Mouse (Mus musculus): ENCODE measurements around the gene Tnrc6b. TPM values are rescaled to one million over a fixed set of nuclear protein-coding genes. Genes with fewer than 3 reads are reported as not detected.
A peak's percentile ranks its signal among the peaks of the same experiment; 100 is the strongest.

Gene Tnrc6b
- polyA plus RNA-seq, 1 experiment from 2014 or later = 41.6 TPM

GRCm38 (mm10) chr15:80681466-80681881 lies 29.6 kb upstream of the Tnrc6b start:
- Histone ChIP-seq H3K4me2 (ENCODE audit: low read length) (no peak overlapping the region), H3K9me3 (ENCODE audit: control insufficient read depth, low read length) (no peaks in the 10 kb centered on the region), H3K9ac (replicated peaks; ENCODE audit: low read depth, low read length) (no peak overlapping the region), H3K27ac (ENCODE audit: low read length) (no peak overlapping the region), H3K27me3 (replicated peaks; ENCODE audit: control insufficient read depth, insufficient read depth, low read length) (no peaks in the 10 kb centered on the region), H3K4me3 (replicated peaks; ENCODE audit: low read length) (no peak overlapping the region), H3K4me1 (replicated peaks; ENCODE audit: control insufficient read depth, insufficient read depth, low read length) (peaks cover 26% of the 10 kb centered on the region), H3K36me3 (ENCODE audit: control insufficient read depth, insufficient read depth) (no peaks in the 10 kb centered on the region)
- WGBS = 50% methylated on average over 4 of the region's 4 CpGs
- no peak for ATAC-seq

DNA sequence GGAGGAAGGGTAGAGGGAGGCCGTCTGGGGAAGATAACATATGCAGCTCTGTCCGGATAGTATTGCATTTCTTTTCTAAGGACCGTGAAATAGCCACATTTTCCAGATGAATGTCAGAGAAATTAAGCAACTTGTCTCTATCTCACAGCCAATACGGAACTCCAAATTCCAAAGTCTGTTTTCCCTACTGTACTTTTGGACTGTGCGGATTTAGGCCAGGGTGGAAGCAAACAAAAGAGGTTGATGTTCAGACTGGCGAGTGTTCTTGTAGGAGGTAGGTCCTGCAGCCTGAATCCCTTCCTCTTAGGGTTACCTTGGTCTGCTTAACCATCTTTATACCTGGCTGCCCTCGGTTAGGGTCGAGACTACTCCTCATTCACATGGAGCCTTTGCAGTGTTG lies 28.8 kb upstream of the Tnrc6b start:
- H3K4me3 ChIP-seq (replicated peaks; ENCODE audit: low read length) = no peak overlapping the region
- ATAC-seq = no peak
- H3K4me1 ChIP-seq (replicated peaks; ENCODE audit: control insufficient read depth, insufficient read depth, low read length) = peaks cover 26% of the 10 kb centered on the region
- no peak overlapping the region for H3K9ac ChIP-seq (replicated peaks; ENCODE audit: low read depth, low read length)
- H3K27ac ChIP-seq (ENCODE audit: low read length) = no peak overlapping the region
- no peak overlapping the region for H3K4me2 ChIP-seq (ENCODE audit: low read length)
- no peaks in the 10 kb centered on the region for H3K27me3 ChIP-seq (replicated peaks; ENCODE audit: control insufficient read depth, insufficient read depth, low read length)
- H3K36me3 ChIP-seq (ENCODE audit: control insufficient read depth, insufficient read depth) = no peaks in the 10 kb centered on the region
- WGBS = 89% methylated on average over 8 of the region's 8 CpGs
- no peaks in the 10 kb centered on the region for H3K9me3 ChIP-seq (ENCODE audit: control insufficient read depth, low read length)

GRCm38 (mm10) chr15:80683151-80683550 lies 28.0 kb upstream of the Tnrc6b start:
- 91% methylated on average over 6 of the region's 6 CpGs for WGBS
- Histone ChIP-seq H3K9me3 (ENCODE audit: control insufficient read depth, low read length) (no peaks in the 10 kb centered on the region), H3K36me3 (ENCODE audit: control insufficient read depth, insufficient read depth) (no peaks in the 10 kb centered on the region), H3K4me2 (ENCODE audit: low read length) (no peak overlapping the region), H3K9ac (replicated peaks; ENCODE audit: low read depth, low read length) (no peak overlapping the region), H3K27ac (ENCODE audit: low read length) (no peak overlapping the region), H3K4me3 (replicated peaks; ENCODE audit: low read length) (no peak overlapping the region), H3K4me1 (replicated peaks; ENCODE audit: control insufficient read depth, insufficient read depth, low read length) (peaks cover 26% of the 10 kb centered on the region), H3K27me3 (replicated peaks; ENCODE audit: control insufficient read depth, insufficient read depth, low read length) (no peaks in the 10 kb centered on the region)
- ATAC-seq = no peak

GRCm38 (mm10) chr15:80683990-80684389 lies 27.1 kb upstream of the Tnrc6b start:
- Histone ChIP-seq H3K4me3 (replicated peaks; ENCODE audit: low read length) (no peak overlapping the region), H3K9me3 (ENCODE audit: control insufficient read depth, low read length) (no peaks in the 10 kb centered on the region), H3K4me2 (ENCODE audit: low read length) (no peak overlapping the region), H3K36me3 (ENCODE audit: control insufficient read depth, insufficient read depth) (no peaks in the 10 kb centered on the region), H3K9ac (replicated peaks; ENCODE audit: low read depth, low read length) (no peak overlapping the region), H3K27me3 (replicated peaks; ENCODE audit: control insufficient read depth, insufficient read depth, low read length) (no peaks in the 10 kb centered on the region), H3K4me1 (replicated peaks; ENCODE audit: control insufficient read depth, insufficient read depth, low read length) (peaks cover 22% of the 10 kb centered on the region), H3K27ac (ENCODE audit: low read length) (no peak overlapping the region)
- no peak for ATAC-seq
- WGBS = 47% methylated on average over 3 of the region's 3 CpGs

DNA sequence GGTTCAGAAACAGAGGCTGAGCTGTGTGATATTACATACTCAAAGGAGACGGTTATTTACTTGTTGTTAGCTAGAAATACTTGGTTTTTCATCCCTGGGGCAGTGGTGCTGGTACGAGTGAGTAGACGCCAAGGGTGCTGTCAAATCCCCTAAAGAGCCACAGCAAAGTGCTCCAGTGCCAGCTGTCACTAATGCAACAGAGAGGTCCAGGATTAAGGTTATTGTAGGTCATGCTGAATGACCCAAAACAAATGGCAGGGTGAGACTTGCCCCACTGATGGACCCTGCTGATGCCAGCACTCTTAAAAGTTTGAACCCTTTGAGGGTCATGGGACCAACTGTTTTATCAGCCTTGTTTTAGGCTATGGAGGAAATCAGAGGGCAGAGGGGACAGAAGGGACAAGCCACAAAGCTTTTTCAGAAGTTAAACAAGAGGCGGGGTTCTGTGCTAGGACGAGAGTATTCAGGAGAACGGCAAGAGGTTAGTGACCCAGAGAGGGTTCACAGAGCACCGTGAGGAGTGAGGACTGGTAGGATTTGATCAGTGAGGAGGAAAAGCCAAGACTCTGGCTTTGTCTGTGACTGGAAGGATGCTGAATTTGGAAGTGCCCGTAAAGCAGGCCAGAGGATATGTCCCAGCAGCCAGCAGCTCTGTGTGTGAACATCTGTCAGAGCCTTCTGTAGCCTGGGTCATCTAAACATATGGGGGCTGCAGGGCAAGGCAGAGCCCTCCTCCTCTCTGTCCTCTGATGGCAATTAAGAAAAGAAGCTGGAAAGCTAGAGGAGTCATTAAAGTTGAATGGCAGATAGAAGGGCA lies 26.1 kb upstream of the Tnrc6b start:
- Histone ChIP-seq H3K4me2 (ENCODE audit: low read length) (no peak overlapping the region), H3K4me1 (replicated peaks; ENCODE audit: control insufficient read depth, insufficient read depth, low read length) (peaks cover 14% of the 10 kb centered on the region), H3K27ac (ENCODE audit: low read length) (no peak overlapping the region), H3K9me3 (ENCODE audit: control insufficient read depth, low read length) (no peaks in the 10 kb centered on the region), H3K36me3 (ENCODE audit: control insufficient read depth, insufficient read depth) (no peaks in the 10 kb centered on the region), H3K4me3 (replicated peaks; ENCODE audit: low read length) (no peak overlapping the region), H3K27me3 (replicated peaks; ENCODE audit: control insufficient read depth, insufficient read depth, low read length) (no peaks in the 10 kb centered on the region), H3K9ac (replicated peaks; ENCODE audit: low read depth, low read length) (no peak overlapping the region)
- no peak for ATAC-seq
- 23% methylated on average over 8 of the region's 8 CpGs for WGBS

DNA sequence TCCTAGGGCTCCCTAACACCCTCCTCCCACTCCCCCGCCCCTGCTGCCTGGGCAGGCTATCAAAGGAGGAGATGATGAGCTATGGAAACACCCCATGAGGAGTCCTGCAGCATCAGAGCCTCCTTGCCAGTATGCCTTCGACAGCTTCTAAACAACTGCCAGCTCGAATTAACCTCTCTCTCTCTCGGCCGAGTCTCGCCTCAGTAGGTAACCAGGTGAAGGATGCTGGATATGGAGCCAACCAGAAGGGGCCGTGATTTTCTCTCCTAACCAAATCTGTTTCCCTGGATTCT lies 25.6 kb upstream of the Tnrc6b start:
- H3K36me3 ChIP-seq (ENCODE audit: control insufficient read depth, insufficient read depth) = no peaks in the 10 kb centered on the region
- no peak overlapping the region for H3K27ac ChIP-seq (ENCODE audit: low read length)
- H3K9ac ChIP-seq (replicated peaks; ENCODE audit: low read depth, low read length) = no peak overlapping the region
- H3K4me3 ChIP-seq (replicated peaks; ENCODE audit: low read length) = no peak overlapping the region
- H3K9me3 ChIP-seq (ENCODE audit: control insufficient read depth, low read length) = no peaks in the 10 kb centered on the region
- WGBS = 39% methylated on average over 7 of the region's 7 CpGs
- peaks cover 13% of the 10 kb centered on the region for H3K4me1 ChIP-seq (replicated peaks; ENCODE audit: control insufficient read depth, insufficient read depth, low read length)
- no peaks in the 10 kb centered on the region for H3K27me3 ChIP-seq (replicated peaks; ENCODE audit: control insufficient read depth, insufficient read depth, low read length)
- ATAC-seq = no peak
- no peak overlapping the region for H3K4me2 ChIP-seq (ENCODE audit: low read length)

DNA sequence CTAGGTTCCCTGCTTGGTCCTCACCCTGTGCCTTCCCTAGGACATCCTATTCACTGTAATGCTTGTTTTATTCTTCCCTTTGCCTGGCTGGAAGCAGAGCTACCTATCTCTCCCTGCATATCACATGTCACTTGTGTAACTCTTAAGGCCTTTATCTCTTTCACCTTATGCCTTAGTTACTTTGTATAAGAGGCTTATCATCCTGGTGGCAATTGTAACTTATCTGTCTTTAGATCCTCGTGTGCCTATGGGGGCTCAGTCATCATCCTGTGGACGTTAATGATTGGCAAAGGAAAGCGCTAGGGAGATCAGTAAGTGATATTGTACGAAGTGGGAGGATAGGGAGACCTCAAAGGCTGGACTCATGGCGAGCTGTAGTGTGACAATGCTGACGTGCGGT lies 22.6 kb upstream of the Tnrc6b start:
- Histone ChIP-seq H3K4me3 (replicated peaks; ENCODE audit: low read length) (no peak overlapping the region), H3K9ac (replicated peaks; ENCODE audit: low read depth, low read length) (no peak overlapping the region), H3K27me3 (replicated peaks; ENCODE audit: control insufficient read depth, insufficient read depth, low read length) (no peaks in the 10 kb centered on the region), H3K4me2 (ENCODE audit: low read length) (no peak overlapping the region), H3K4me1 (replicated peaks; ENCODE audit: control insufficient read depth, insufficient read depth, low read length) (peaks cover 17% of the 10 kb centered on the region), H3K36me3 (ENCODE audit: control insufficient read depth, insufficient read depth) (no peaks in the 10 kb centered on the region), H3K27ac (ENCODE audit: low read length) (no peak overlapping the region), H3K9me3 (ENCODE audit: control insufficient read depth, low read length) (no peaks in the 10 kb centered on the region)
- 70% methylated on average over 7 of the region's 7 CpGs for WGBS
- no peak for ATAC-seq

GRCm38 (mm10) chr15:80693492-80693891 lies 17.6 kb upstream of the Tnrc6b start:
- no peak overlapping the region for H3K4me3 ChIP-seq (replicated peaks; ENCODE audit: low read length)
- no peak overlapping the region for H3K9ac ChIP-seq (replicated peaks; ENCODE audit: low read depth, low read length)
- H3K36me3 ChIP-seq (ENCODE audit: control insufficient read depth, insufficient read depth) = no peaks in the 10 kb centered on the region
- H3K27ac ChIP-seq (ENCODE audit: low read length) = no peak overlapping the region
- H3K27me3 ChIP-seq (replicated peaks; ENCODE audit: control insufficient read depth, insufficient read depth, low read length) = no peaks in the 10 kb centered on the region
- no peaks in the 10 kb centered on the region for H3K9me3 ChIP-seq (ENCODE audit: control insufficient read depth, low read length)
- 20% methylated on average over 3 of the region's 3 CpGs for WGBS
- peaks cover 11% of the 10 kb centered on the region for H3K4me1 ChIP-seq (replicated peaks; ENCODE audit: control insufficient read depth, insufficient read depth, low read length)
- peak; percentile 33; the same call in 1 of the 2 replicates for ATAC-seq
- H3K4me2 ChIP-seq (ENCODE audit: low read length) = no peak overlapping the region

DNA sequence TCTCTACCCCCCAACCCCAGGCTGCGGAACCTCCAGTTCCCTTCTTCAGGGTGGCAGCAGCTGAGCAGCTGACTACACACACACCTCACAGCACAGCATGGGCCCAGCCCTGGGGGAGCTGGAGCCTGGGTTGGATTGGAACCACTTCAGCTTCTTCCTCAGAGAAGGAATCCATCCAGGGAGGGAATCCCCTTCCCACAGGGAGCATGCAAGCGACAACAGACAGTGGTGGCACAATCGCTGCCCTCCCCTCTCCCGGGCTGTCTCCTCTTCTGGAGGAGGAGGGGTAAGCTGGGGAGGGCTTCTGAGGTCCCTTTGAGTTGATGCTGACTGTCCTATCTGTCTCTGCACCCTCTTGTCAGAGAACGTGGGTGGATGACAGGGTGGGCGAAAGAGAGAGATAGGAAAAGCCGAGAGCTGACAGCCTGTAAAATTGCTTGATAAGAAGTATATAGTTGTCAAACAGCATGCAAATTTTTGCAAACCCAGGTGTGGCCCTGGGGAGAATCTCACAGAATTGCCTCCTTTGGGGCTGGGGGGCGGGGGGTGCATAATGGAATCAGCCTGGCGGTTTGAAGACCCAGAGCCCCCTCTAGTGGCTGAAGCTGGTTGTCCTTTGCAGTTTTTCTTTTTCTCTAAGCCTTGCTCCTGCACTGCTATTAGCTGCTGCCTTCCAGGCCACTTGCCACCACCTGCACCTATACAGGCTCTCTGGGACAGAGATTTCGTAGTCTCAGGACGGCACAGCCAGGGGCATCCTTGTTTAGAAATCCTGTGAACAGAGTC lies 16.8 kb upstream of the Tnrc6b start:
- peaks cover 11% of the 10 kb centered on the region for H3K4me1 ChIP-seq (replicated peaks; ENCODE audit: control insufficient read depth, insufficient read depth, low read length)
- 27% methylated on average over 11 of the region's 11 CpGs for WGBS
- no peak overlapping the region for H3K9ac ChIP-seq (replicated peaks; ENCODE audit: low read depth, low read length)
- no peaks in the 10 kb centered on the region for H3K27me3 ChIP-seq (replicated peaks; ENCODE audit: control insufficient read depth, insufficient read depth, low read length)
- peak; percentile 58 for ATAC-seq
- H3K36me3 ChIP-seq (ENCODE audit: control insufficient read depth, insufficient read depth) = no peaks in the 10 kb centered on the region
- no peaks in the 10 kb centered on the region for H3K9me3 ChIP-seq (ENCODE audit: control insufficient read depth, low read length)
- no peak overlapping the region for H3K4me3 ChIP-seq (replicated peaks; ENCODE audit: low read length)
- peak overlapping the region; percentile 25 for H3K4me2 ChIP-seq (ENCODE audit: low read length)
- no peak overlapping the region for H3K27ac ChIP-seq (ENCODE audit: low read length)

All from forebrain, embryonic 16.5 days (tissue).